Mouse (Mus musculus) forebrain, embryonic 14.5 days (tissue): ENCODE measurements around the gene H2-Ob. TPM values are rescaled to one million over a fixed set of nuclear protein-coding genes. Genes with fewer than 3 reads are reported as not detected.

ENCODE experiments used
- ATAC-seq: fragments of 200-750 bp; cut with Nextera tagmentation; 2 replicates; pipeline ENCODE4 v1.8.0; 2017; ENCODE audit warnings: mild to moderate bottlenecking, moderate library complexity
- DNase-seq: peaks from one replicate; pipeline ENCODE4 v3.0.0-alpha.2; 2015; ENCODE audit warnings: low spot score
- H3K27ac ChIP-seq: fragments of 300-500 bp; sonication (generic); 2 replicates; pipeline ENCODE4 v1.5.1; 2014; ENCODE audit warnings: low read depth, mild to moderate bottlenecking, control low read depth, low read length, moderate library complexity
- H3K27me3 ChIP-seq: fragments of 300-500 bp; sonication (generic); replicated peaks from 2 replicates; pipeline ENCODE4 v1.6.1; 2014; ENCODE audit warnings: low read length, control low read depth, mixed read lengths; ENCODE audit not compliant: control insufficient read depth, insufficient read depth
- H3K36me3 ChIP-seq: fragments of 300-500 bp; sonication (generic); 2 replicates; pipeline ENCODE4 v1.6.1; 2014; ENCODE audit warnings: low read length, control low read depth; ENCODE audit not compliant: control insufficient read depth, insufficient read depth
- H3K4me1 ChIP-seq: fragments of 300-500 bp; sonication (generic); 2 replicates; pipeline ENCODE4 v1.6.1; 2014; ENCODE audit warnings: antibody characterized with exemption, low read length, control low read depth; ENCODE audit not compliant: control insufficient read depth, insufficient read depth
- H3K4me2 ChIP-seq: fragments of 300-500 bp; sonication (generic); 2 replicates; pipeline ENCODE4 v1.6.1; 2014; ENCODE audit warnings: mild to moderate bottlenecking, control low read depth, low read length
- H3K4me3 ChIP-seq: fragments of 300-500 bp; sonication (generic); 2 replicates; pipeline ENCODE4 v1.5.1; 2014; ENCODE audit warnings: low read depth, low read length, control low read depth
- H3K9ac ChIP-seq: fragments of 300-500 bp; sonication (generic); 2 replicates; pipeline ENCODE4 v1.6.1; 2014; ENCODE audit warnings: mild to moderate bottlenecking, low read length, control low read depth, moderate library complexity
- H3K9me3 ChIP-seq: fragments of 300-500 bp; sonication (generic); replicated peaks from 2 replicates; pipeline ENCODE4 v1.6.1; 2016; ENCODE audit warnings: low read length, control low read depth, mixed read lengths; ENCODE audit not compliant: control insufficient read depth
- WGBS: fragments of 180-500 bp; shearing (Covaris S2); extraction: QIAGEN DNeasy Blood & Tissue Kit; methylation state at CpG from one replicate; pipeline ENCODE4 v1.1.7; 2014; 5-methylcytosine and 5-hydroxymethylcytosine counted together
- polyA plus RNA-seq: library from polyadenylated mRNA; unstranded; fragments of >200 nt; fragmentation: Nextera tagmentation; extraction: Ambion mirVana; gene quantifications from 2 replicates; pipeline ENCODE4 v1.2.1, GENCODE M21; 2014

Gene H2-Ob
- polyA plus RNA-seq, 1 experiment from 2014 or later, result 0.18 TPM

DNA sequence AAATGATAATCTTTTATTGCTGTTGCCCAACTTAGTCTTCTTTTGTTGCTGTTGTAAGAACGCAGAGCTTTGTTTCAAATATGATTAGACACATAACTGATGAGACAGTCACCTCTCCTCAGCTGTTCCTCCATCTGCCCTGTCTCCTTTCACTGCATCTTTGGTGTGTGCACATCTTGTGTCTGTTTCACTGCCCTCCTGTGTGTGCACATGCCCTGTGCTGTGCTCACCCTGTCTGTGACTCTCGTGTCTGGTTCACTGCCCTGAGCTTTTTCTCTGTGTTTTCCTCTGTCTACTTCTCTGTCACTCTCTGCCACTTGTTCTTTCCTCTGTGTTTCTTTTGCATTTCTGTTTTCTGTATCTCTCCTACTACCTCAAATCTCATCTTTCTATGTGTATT lies 31.5 kb downstream of the H2-Ob start:
- H3K4me3 ChIP-seq, result no peak overlapping the region
- no peak overlapping the region for H3K9ac ChIP-seq
- H3K9me3 ChIP-seq, result no peaks in the 10 kb centered on the region
- 90% methylated on average over 2 of the region's 2 CpGs for whole genome bisulfite sequencing
- H3K4me2 ChIP-seq, result no peak overlapping the region
- H3K36me3 ChIP-seq, result no peaks in the 10 kb centered on the region
- no peaks in the 10 kb centered on the region; the same call in 1 of the 2 replicates for H3K27me3 ChIP-seq
- H3K4me1 ChIP-seq, result no peaks in the 10 kb centered on the region
- no peak overlapping the region for H3K27ac ChIP-seq
- DNase-seq (no peak), ATAC-seq (no peak)

DNA sequence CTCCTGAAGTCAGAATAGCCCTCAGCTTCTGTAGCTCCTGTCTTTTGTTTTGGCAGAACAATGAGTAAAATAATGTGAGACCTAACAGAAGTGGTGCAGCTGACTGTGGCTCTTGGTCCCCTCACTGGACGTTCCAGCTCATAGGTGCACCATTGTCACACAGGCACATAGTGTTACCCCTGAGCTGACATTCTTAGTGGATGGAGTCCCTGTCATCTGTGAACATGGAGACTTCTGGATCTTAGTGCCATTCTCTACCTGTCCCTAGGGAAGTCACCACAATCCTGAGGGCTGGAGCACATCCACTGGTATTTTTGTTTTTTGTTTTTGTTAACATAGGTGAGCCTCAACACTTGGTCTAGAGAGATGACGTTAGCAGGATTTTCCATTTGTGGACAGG lies 32.2 kb downstream of the H2-Ob start:
- H3K4me3 ChIP-seq, result no peak overlapping the region
- 85% methylated on average over 2 of the region's 2 CpGs for WGBS
- DNase-seq (no peak), ATAC-seq (no peak)
- no peaks in the 10 kb centered on the region for H3K4me1 ChIP-seq
- H3K27ac ChIP-seq, result no peak overlapping the region
- no peak overlapping the region for H3K4me2 ChIP-seq
- H3K9me3 ChIP-seq, result no peaks in the 10 kb centered on the region
- H3K9ac ChIP-seq, result no peak overlapping the region
- H3K36me3 ChIP-seq, result no peaks in the 10 kb centered on the region
- no peaks in the 10 kb centered on the region; the same call in 1 of the 2 replicates for H3K27me3 ChIP-seq

DNA sequence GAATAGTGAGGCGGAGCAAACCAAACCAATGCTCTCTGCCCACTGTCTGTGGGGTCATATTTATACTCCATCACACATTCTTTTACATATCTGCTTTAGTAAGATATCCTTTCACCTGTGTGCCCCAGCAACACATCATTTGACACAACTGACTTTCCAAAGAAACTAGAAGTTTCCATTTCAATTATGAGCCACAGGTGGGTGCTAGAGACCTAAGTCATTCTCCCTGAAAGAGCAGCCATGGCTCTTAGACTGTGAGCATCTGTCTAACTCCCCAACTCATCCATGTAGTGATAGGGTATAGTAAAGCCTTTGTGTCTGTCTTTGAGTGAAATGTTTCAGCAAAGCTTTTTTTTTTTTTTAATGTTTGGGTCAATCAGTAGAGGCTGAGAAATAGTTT lies 33.4 kb downstream of the H2-Ob start:
- ATAC-seq (no peak), DNase-seq (no peak)
- H3K4me1 ChIP-seq, result no peaks in the 10 kb centered on the region
- WGBS, result 97% methylated on average over 1 of the region's 1 CpGs
- H3K9me3 ChIP-seq, result no peaks in the 10 kb centered on the region; the same call in 1 of the 2 replicates
- H3K4me2 ChIP-seq, result no peak overlapping the region
- no peak overlapping the region for H3K27ac ChIP-seq
- no peak overlapping the region for H3K4me3 ChIP-seq
- H3K9ac ChIP-seq, result no peak overlapping the region
- no peaks in the 10 kb centered on the region for H3K36me3 ChIP-seq
- H3K27me3 ChIP-seq, result no peaks in the 10 kb centered on the region; the same call in 1 of the 2 replicates

DNA sequence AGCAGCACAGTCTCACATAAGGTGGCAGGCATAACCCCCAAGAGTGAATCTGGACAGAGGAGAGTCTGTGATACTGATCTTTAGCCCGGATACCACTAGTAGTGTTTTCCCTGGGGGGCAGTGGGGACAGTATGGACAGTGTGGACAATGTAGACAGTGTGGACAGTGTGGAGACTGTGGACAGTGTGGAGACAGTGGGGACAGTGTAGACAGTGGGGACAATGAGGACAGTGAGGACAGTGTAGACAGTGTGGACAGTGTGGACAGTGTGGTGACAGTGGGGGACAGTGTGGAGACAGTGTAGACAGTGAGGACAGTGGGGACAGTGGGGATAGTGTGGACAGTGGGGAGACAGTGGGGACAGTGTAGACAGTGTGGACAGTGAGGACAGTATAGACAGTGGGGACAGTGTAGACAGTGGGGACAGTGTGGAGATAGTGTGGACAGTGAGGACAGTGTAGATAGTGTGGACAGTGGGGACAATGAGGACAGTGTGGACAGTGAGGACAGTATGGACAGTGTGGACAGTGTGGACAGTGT lies 41.9 kb downstream of the H2-Ob start:
- H3K27me3 ChIP-seq, result no peaks in the 10 kb centered on the region
- H3K9me3 ChIP-seq, result no peaks in the 10 kb centered on the region; the same call in 1 of the 2 replicates
- H3K27ac ChIP-seq, result no peak overlapping the region
- no peak overlapping the region for H3K4me3 ChIP-seq
- 73% methylated on average over 1 of the region's 1 CpGs for WGBS
- DNase-seq (no peak), ATAC-seq (no peak)
- no peaks in the 10 kb centered on the region for H3K36me3 ChIP-seq
- H3K4me2 ChIP-seq, result no peak overlapping the region
- H3K4me1 ChIP-seq, result no peaks in the 10 kb centered on the region
- no peak overlapping the region for H3K9ac ChIP-seq

DNA sequence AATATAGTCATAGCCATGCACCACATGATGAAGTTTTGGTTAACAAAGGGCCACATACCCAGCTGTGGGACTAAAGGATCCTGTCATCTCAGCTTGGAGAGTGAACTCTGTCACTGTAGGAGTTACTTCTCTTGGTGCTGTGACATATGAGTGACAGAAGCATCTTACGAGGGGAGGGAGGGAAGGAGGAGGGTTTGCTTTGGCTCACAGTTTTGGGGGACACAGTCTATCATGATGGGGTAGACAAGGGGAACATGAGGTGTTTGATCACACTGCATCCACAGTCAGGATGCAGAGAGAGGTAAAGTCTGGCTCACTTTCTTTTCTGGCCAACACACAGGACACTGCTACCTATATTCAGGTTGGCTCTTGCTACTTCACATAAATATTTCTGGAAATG lies 43.1 kb downstream of the H2-Ob start:
- Histone ChIP-seq H3K27me3 (no peaks in the 10 kb centered on the region), H3K4me1 (no peaks in the 10 kb centered on the region), H3K27ac (no peak overlapping the region), H3K9me3 (no peaks in the 10 kb centered on the region; the same call in 1 of the 2 replicates), H3K36me3 (no peaks in the 10 kb centered on the region), H3K4me3 (no peak overlapping the region), H3K4me2 (no peak overlapping the region), H3K9ac (no peak overlapping the region)
- ATAC-seq (no peak), DNase-seq (no peak)
- WGBS, result 86% methylated on average over 1 of the region's 1 CpGs

DNA sequence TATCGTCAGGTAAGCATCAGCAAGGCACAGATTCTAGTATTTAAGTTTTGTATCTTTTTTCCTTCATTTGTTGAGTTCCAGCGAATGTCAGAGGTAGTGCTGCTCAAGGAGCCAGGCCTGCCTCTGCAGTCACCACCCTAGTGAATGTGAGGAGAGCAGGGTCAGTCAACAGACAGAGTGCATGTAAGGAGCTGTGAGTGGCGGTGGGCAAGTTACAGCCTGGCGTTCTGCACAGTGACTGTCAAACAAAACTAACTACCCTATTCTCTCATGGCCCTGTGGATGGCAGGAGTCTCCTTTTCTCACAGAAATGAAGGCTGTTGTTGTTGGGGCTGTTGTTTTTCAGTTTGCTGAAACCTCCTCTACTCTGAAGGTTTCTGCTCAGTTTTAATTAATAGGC lies 46.7 kb downstream of the H2-Ob start:
- no peaks in the 10 kb centered on the region for H3K36me3 ChIP-seq
- H3K4me2 ChIP-seq, result no peak overlapping the region
- no peak overlapping the region for H3K9ac ChIP-seq
- H3K27me3 ChIP-seq, result no peaks in the 10 kb centered on the region
- WGBS, result 84% methylated on average over 4 of the region's 4 CpGs
- H3K27ac ChIP-seq, result no peak overlapping the region
- ATAC-seq, result no peak
- no peak overlapping the region for H3K4me3 ChIP-seq
- H3K9me3 ChIP-seq, result no peaks in the 10 kb centered on the region
- DNase-seq, result no peak
- H3K4me1 ChIP-seq, result no peaks in the 10 kb centered on the region

DNA sequence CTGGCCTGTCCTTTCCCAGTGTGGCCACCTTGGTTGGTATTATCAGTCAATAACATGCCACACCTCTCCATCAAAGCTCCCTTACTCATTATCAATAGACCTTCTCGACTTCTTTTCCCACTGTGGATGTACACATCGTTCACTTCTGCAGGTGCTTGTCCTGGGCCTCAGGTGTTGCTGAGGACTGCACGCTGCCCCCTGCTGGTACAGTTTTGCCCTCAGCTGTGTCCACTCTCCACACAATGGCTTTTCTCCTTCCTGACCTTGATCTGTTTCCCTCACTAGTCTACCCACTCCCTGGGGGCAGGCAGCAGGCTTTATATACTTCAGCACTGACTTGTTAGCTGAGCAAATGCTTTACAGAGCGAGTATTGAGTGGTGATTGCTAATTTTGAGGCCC lies 47.1 kb downstream of the H2-Ob start:
- 42% methylated on average over 4 of the region's 4 CpGs for WGBS
- H3K9me3 ChIP-seq, result no peaks in the 10 kb centered on the region
- no peak for ATAC-seq

DNA sequence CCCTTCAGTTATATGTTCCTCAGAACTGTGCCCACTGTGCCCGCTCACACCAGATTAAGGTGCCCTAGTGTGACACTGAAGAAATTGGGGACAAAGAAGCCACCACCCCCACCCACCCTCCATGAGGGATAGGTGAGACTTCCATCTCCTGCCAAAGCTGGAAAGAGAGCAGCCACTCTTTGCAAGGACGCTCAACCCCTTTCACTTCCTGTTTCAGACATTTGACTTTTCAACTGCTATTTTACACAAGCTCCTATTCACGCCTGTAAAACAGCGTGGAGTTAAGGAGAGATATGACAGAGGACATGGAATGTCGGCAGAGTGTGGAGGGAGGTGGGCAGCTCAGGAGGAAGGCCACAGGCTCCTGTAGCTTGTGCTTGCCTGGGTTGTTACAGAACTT lies 47.8 kb downstream of the H2-Ob start:
- H3K4me2 ChIP-seq, result no peak overlapping the region
- no peaks in the 10 kb centered on the region for H3K4me1 ChIP-seq
- ATAC-seq (no peak), DNase-seq (no peak)
- H3K4me3 ChIP-seq, result no peak overlapping the region
- 86% methylated on average over 5 of the region's 5 CpGs for WGBS
- H3K27me3 ChIP-seq, result no peaks in the 10 kb centered on the region
- no peaks in the 10 kb centered on the region for H3K36me3 ChIP-seq
- H3K9ac ChIP-seq, result no peak overlapping the region
- H3K27ac ChIP-seq, result no peak overlapping the region
- H3K9me3 ChIP-seq, result no peaks in the 10 kb centered on the region

More for the DNA sequence above, 47.1 kb downstream of the H2-Ob start:
- H3K4me1 ChIP-seq, result no peaks in the 10 kb centered on the region
- H3K9ac ChIP-seq, result no peak overlapping the region
- no peak for DNase-seq
- no peak overlapping the region for H3K4me2 ChIP-seq
- no peaks in the 10 kb centered on the region for H3K36me3 ChIP-seq
- H3K27ac ChIP-seq, result no peak overlapping the region
- no peak overlapping the region for H3K4me3 ChIP-seq
- no peaks in the 10 kb centered on the region for H3K27me3 ChIP-seq

DNA sequence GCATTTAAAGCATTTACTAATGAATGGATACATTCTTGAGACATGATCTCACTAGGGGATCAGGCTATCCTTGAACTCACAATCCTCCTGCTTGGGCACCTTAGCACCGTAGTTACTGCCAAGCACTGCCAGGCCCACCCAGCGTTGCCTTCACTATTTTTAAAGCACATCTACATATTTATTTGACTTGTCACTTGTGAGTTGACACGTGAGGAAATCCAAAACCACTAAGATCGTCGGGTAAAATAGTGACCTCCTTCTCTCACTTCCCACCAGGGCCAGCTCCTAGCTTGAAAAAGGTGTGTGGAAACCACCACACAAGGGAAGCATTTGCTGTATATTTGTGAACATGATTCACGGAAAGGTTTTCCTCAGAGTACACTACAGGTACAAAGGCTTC lies 48.3 kb downstream of the H2-Ob start:
- no peak for ATAC-seq
- Histone ChIP-seq H3K4me1 (no peaks in the 10 kb centered on the region), H3K27ac (no peak overlapping the region), H3K4me2 (no peak overlapping the region), H3K9ac (no peak overlapping the region), H3K27me3 (no peaks in the 10 kb centered on the region), H3K36me3 (no peaks in the 10 kb centered on the region), H3K9me3 (no peaks in the 10 kb centered on the region), H3K4me3 (no peak overlapping the region)
- WGBS, result 75% methylated on average over 6 of the region's 6 CpGs
- no peak for DNase-seq
